Mouse (Mus musculus): ENCODE data around the gene Folh1. TPM values are rescaled to one million over a fixed set of nuclear protein-coding genes. Genes with fewer than 3 reads are reported as not detected.

The Folh1 gene
- polyA plus RNA-seq, 1 experiment from 2014 or later = 0.63 TPM

- H3K36me3 ChIP-seq (replicated peaks; ENCODE audit: control insufficient read depth, insufficient read depth, low read depth, low read length) = no peaks in the 10 kb centered on the region
- H3K4me2 ChIP-seq (ENCODE audit: low read depth, low read length) = no peak overlapping the region
- ATAC-seq (replicated peaks; ENCODE audit: insufficient number of reproducible peaks, low FRiP score, low TSS enrichment, low read depth) = no peak
- no peak for DNase-seq (ENCODE audit: low spot score)
- no peaks in the 10 kb centered on the region for H3K4me1 ChIP-seq (ENCODE audit: control insufficient read depth, insufficient read depth, low read length)
- H3K9me3 ChIP-seq (replicated peaks; ENCODE audit: control insufficient read depth, low read length) = no peaks in the 10 kb centered on the region
- H3K9ac ChIP-seq (replicated peaks; ENCODE audit: low read length) = no peak overlapping the region
- no peaks in the 10 kb centered on the region for H3K27me3 ChIP-seq (ENCODE audit: control insufficient read depth, insufficient read depth, low read length)
- H3K4me3 ChIP-seq (ENCODE audit: low read depth, low read length) = no peak overlapping the region
- H3K27ac ChIP-seq (replicated peaks; ENCODE audit: low read depth, low read length) = no peak overlapping the region
Measured at GRCm38 (mm10) chr7:86725013-86725412, 50.7 kb downstream of the Folh1 start.

GRCm38 (mm10) chr7:86688030-86688429 lies 87.7 kb downstream of the Folh1 start, which contains the start of gene Olfr292:
Olfr292 (plus strand) TSS chr7:86688330.
- H3K4me2 ChIP-seq (ENCODE audit: low read depth, low read length) = no peak within 1 kb of the TSS
- DNase-seq (ENCODE audit: low spot score) = no peak
- H3K9me3 ChIP-seq (replicated peaks; ENCODE audit: control insufficient read depth, low read length) = no peaks in the 10 kb centered on the region
- H3K27me3 ChIP-seq (ENCODE audit: control insufficient read depth, insufficient read depth, low read length) = no peaks in the 10 kb centered on the region
- no peak within 1 kb of the TSS for H3K9ac ChIP-seq (replicated peaks; ENCODE audit: low read length)
- H3K27ac ChIP-seq (replicated peaks; ENCODE audit: low read depth, low read length) = no peak within 1 kb of the TSS
- no peak within 1 kb of the TSS for H3K4me3 ChIP-seq (ENCODE audit: low read depth, low read length)
- no peaks in the 10 kb centered on the region for H3K4me1 ChIP-seq (ENCODE audit: control insufficient read depth, insufficient read depth, low read length)
- H3K36me3 ChIP-seq (replicated peaks; ENCODE audit: control insufficient read depth, insufficient read depth, low read depth, low read length) = no peaks in the 10 kb centered on the region
- ATAC-seq (replicated peaks; ENCODE audit: insufficient number of reproducible peaks, low FRiP score, low TSS enrichment, low read depth) = no peak

Other genes starting within 250 kb of the Folh1 start
- not detected in 2 replicates for gene Olfr295, start 192.1 kb downstream of the Folh1 start, polyA plus RNA-seq (2014; fragmentation: Nextera tagmentation; extraction: Ambion mirVana)
- not detected in 2 replicates for gene Olfr294, start 159.3 kb downstream of the Folh1 start, polyA plus RNA-seq (2014; fragmentation: Nextera tagmentation; extraction: Ambion mirVana)
- not detected in 2 replicates for gene Olfr293, start 126.9 kb downstream of the Folh1 start, polyA plus RNA-seq (2014; fragmentation: Nextera tagmentation; extraction: Ambion mirVana)
- gene Olfr292, start 87.6 kb downstream of the Folh1 start, polyA plus RNA-seq (2014; fragmentation: Nextera tagmentation; extraction: Ambion mirVana) = not detected in 2 replicates
- gene Vmn2r77, start 19.1 kb upstream of the Folh1 start, polyA plus RNA-seq (2014; fragmentation: Nextera tagmentation; extraction: Ambion mirVana) = not detected in 2 replicates
- gene Vmn2r78, start 139.2 kb upstream of the Folh1 start, polyA plus RNA-seq (2014; fragmentation: Nextera tagmentation; extraction: Ambion mirVana) = not detected in 2 replicates
- not detected in 2 replicates for gene Vmn2r79, start 220.2 kb upstream of the Folh1 start, polyA plus RNA-seq (2014; fragmentation: Nextera tagmentation; extraction: Ambion mirVana)